Mouse (Mus musculus) CH12.LX (cell line): ENCODE results near the gene Mavs. TPM values are rescaled to one million over a fixed set of nuclear protein-coding genes. Genes with fewer than 3 reads are reported as not detected.

ENCODE experiments used
- DNase-seq: peaks from one replicate; pipeline ENCODE4 v3.0.0-alpha.2; 2013; ENCODE audit errors: extremely low read depth
- H3K27ac ChIP-seq: 2 replicates; pipeline ENCODE4 v1.5.1; 2012; ENCODE audit warnings: low read depth, mild to moderate bottlenecking, control low read depth, moderate library complexity; ENCODE audit not compliant: insufficient read depth
- H3K27me3 ChIP-seq: replicated peaks from 2 replicates; pipeline ENCODE3; 2012; ENCODE audit warnings: inconsistent platforms
- H3K36me3 ChIP-seq, 2 experiments: replicated peaks in 1 of 2; 2 replicates each; pipeline versions ENCODE3 to v1.6.1; 2012; ENCODE audit warnings: inconsistent platforms in 1 of 2, low read length in 1 of 2, mild to moderate bottlenecking in 1 of 2, mixed read lengths in 1 of 2, moderate library complexity in 1 of 2; ENCODE audit not compliant: control insufficient read depth in 1 of 2, insufficient read depth in 1 of 2
- H3K4me1 ChIP-seq, 2 experiments: 2 replicates each; pipeline ENCODE4 v1.6.1; 2012; ENCODE audit warnings: inconsistent platforms in 1 of 2, moderate library complexity in 1 of 2; ENCODE audit not compliant: insufficient read depth in 2 of 2, control insufficient read depth in 1 of 2
- H3K4me2 ChIP-seq: 2 replicates; pipeline ENCODE4 v1.6.1; 2012; ENCODE audit warnings: low read depth, mild to moderate bottlenecking, control low read depth; ENCODE audit not compliant: poor library complexity, insufficient read depth, severe bottlenecking
- H3K4me3 ChIP-seq, 3 experiments: fragments of 150-350 bp in 1 of 3; sonication (generic) in 1 of 3; replicated peaks in 1 of 3; 2 replicates each; pipeline versions ENCODE3 to v1.5.1; 2011 to 2012; ENCODE audit warnings: low read depth in 2 of 3, low read length in 2 of 3, mild to moderate bottlenecking in 2 of 3, moderate library complexity in 2 of 3, control low read depth in 1 of 3, improper control_type of control experiment in 1 of 3, inconsistent platforms in 1 of 3, mixed read lengths in 1 of 3; ENCODE audit not compliant: poor library complexity in 1 of 3
- H3K79me2 ChIP-seq: replicated peaks from 2 replicates; pipeline ENCODE4 v1.6.1; 2012; ENCODE audit warnings: mild to moderate bottlenecking, moderate library complexity; ENCODE audit not compliant: control insufficient read depth, poor library complexity, insufficient read depth, severe bottlenecking; ENCODE audit errors: extremely low read depth
- H3K9ac ChIP-seq: 2 replicates; pipeline ENCODE4 v1.6.1; 2012; ENCODE audit warnings: low read depth, mild to moderate bottlenecking, control low read depth, moderate library complexity; ENCODE audit not compliant: insufficient read depth
- H3K9me3 ChIP-seq: replicated peaks from 2 replicates; pipeline ENCODE3; 2012; ENCODE audit warnings: low read length, inconsistent platforms, mixed read lengths
- E2F4 ChIP-seq: IDR thresholded peaks from 2 replicates; pipeline ENCODE4 v1.6.1; 2011; ENCODE audit warnings: low read depth, low read length, improper control_type of control experiment; ENCODE audit not compliant: insufficient replicate concordance
- EP300 ChIP-seq: IDR thresholded peaks from 2 replicates; pipeline ENCODE4 v1.6.1; 2011; ENCODE audit warnings: low read length, improper control_type of control experiment
- ETS1 ChIP-seq: conservative IDR thresholded peaks from 2 replicates; pipeline ENCODE4 v1.6.1; 2012; ENCODE audit warnings: low read depth, mild to moderate bottlenecking, inconsistent platforms, low read length, improper control_type of control experiment, moderate library complexity
- GABPA ChIP-seq: IDR thresholded peaks from 2 replicates; pipeline ENCODE4 v1.6.1; 2012; ENCODE audit warnings: low read depth, low read length, improper control_type of control experiment, inconsistent platforms; ENCODE audit not compliant: insufficient replicate concordance
- HCFC1 ChIP-seq: IDR thresholded peaks from 2 replicates; pipeline ENCODE4 v1.6.1; 2012; ENCODE audit warnings: low read depth, mild to moderate bottlenecking, inconsistent platforms, low read length, improper control_type of control experiment
- MEF2A ChIP-seq: IDR thresholded peaks from 2 replicates; pipeline ENCODE4 v1.6.1; 2014; ENCODE audit warnings: low read depth, mild to moderate bottlenecking, inconsistent platforms, low read length, improper control_type of control experiment, borderline replicate concordance
- MYC ChIP-seq: IDR thresholded peaks from 2 replicates; pipeline ENCODE4 v1.6.1; 2011; ENCODE audit warnings: low read depth, mild to moderate bottlenecking, improper control_type of control experiment, low read length
- NRF1 ChIP-seq: IDR thresholded peaks from 2 replicates; pipeline ENCODE4 v1.6.1; 2014; ENCODE audit warnings: low read depth, mild to moderate bottlenecking, inconsistent platforms, low read length, improper control_type of control experiment, moderate library complexity
- POLR2AphosphoS2 ChIP-seq: IDR thresholded peaks from 2 replicates; pipeline ENCODE4 v1.6.1; 2011; ENCODE audit warnings: low read depth, low read length, improper control_type of control experiment
- RAD21 ChIP-seq: IDR thresholded peaks from 2 replicates; pipeline ENCODE4 v1.6.1; 2011; ENCODE audit warnings: low read depth, mild to moderate bottlenecking, low read length, improper control_type of control experiment, moderate library complexity
- SIN3A ChIP-seq: IDR thresholded peaks from 2 replicates; pipeline ENCODE4 v1.6.1; 2012; ENCODE audit warnings: low read length, improper control_type of control experiment, inconsistent platforms
- SMC3 ChIP-seq: IDR thresholded peaks from 2 replicates; pipeline ENCODE4 v1.6.1; 2011; ENCODE audit warnings: low read depth, low read length, improper control_type of control experiment
- TCF12 ChIP-seq: IDR thresholded peaks from 2 replicates; pipeline ENCODE4 v1.6.1; 2014; ENCODE audit warnings: low read depth, mild to moderate bottlenecking, inconsistent platforms, low read length, improper control_type of control experiment
- UBTF ChIP-seq: IDR thresholded peaks from 2 replicates; pipeline ENCODE4 v1.6.1; 2012; ENCODE audit warnings: low read depth, mild to moderate bottlenecking, inconsistent platforms, low read length, improper control_type of control experiment, moderate library complexity
- USF2 ChIP-seq: conservative IDR thresholded peaks from 2 replicates; pipeline ENCODE4 v1.6.1; 2011; ENCODE audit warnings: low read depth, low read length, improper control_type of control experiment
- ZKSCAN1 ChIP-seq: IDR thresholded peaks from 2 replicates; pipeline ENCODE4 v1.6.1; 2012; ENCODE audit warnings: low read depth, inconsistent platforms, low read length, improper control_type of control experiment, borderline replicate concordance
- ZNF384 ChIP-seq: IDR thresholded peaks from 2 replicates; pipeline ENCODE4 v1.6.1; 2012; ENCODE audit warnings: low read depth, low read length, improper control_type of control experiment, inconsistent platforms
- dilution Hi-C: fragments of 300-500 bp; cut with MboI; formaldehyde crosslinking; loops from 2 replicates; pipeline ENCODE4 v1.14.3; 2020; ENCODE audit warnings: low sequenced_read_pairs; ENCODE audit not compliant: extremely low pct_unique_long_range_greater_than_20kb, extremely low pct_ligation_motif_present
- in situ Hi-C: fragments of 300-500 bp; cut with MboI; formaldehyde crosslinking; loops from 3 replicates; pipeline ENCODE4 v1.14.3; 2019; ENCODE audit warnings: low sequenced_read_pairs, low pct_ligation_motif_present, low pct_unique_long_range_greater_than_20kb, mixed read lengths
- polyA plus RNA-seq: library from polyadenylated mRNA; unstranded; fragments of >175 nt; gene quantifications from 2 replicates; pipeline ENCODE4 v1.2.1, GENCODE M21; 2012; ENCODE audit warnings: low read depth; ENCODE audit not compliant: insufficient read length
- total RNA-seq, 2 experiments: library from RNA; depleted of rRNA; stranded (reverse); fragments of 300-350 nt in 1 of 2; fragments of >200 nt in 1 of 2; gene quantifications; 2 replicates each; pipeline ENCODE4 v1.2.3; 2012 to 2014

The Mavs gene
- total and polyA plus RNA-seq, 3 experiments = 18.5 to 34.5 (median 25.6) TPM

DNA sequence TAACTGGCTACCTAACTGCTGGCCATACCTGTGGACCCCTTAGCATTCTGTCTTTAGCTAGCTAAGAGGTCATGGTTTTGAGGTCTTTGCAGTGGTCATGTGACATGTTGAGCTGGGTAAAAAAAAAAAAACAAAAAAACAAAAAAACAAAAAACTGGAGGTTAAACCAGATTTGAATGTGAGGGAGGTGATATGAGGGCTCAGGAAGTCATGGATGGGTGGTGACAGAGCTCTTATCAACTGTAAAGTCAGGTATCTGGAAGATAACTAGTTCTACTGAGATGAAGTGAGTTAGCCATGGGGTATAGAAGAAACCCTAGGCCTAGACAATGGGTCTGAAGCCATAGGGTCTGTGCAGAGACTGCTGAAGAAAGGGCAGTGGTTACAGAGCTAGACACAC, 8.3 kb downstream of the Mavs start:
- H3K4me1 ChIP-seq = peaks cover 0 to 14% of the 10 kb centered on the region in 2 experiments; a peak in 2 of 4 replicates

DNA sequence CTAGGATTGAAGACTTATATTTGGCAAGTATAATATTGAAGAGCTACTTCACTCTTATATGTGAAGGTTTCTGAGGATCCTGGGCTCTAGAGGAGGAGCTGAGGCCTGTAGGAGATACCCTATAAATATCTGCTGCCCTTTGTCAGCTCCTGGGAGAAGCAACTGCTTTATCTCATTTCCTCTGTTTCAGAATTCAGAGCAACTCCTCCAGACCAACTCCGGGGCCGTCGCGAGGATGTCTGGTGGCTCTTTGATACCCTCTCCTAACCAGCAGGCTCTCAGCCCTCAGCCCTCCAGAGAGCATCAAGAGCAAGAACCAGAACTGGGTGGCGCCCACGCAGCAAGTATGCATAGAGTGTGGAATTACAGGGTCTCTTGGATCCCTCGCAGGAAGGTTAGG, 9.1 kb downstream of the Mavs start:
- Histone ChIP-seq H3K4me1 (peaks cover 0 to 9% of the 10 kb centered on the region in 2 experiments; a peak in 2 of 4 replicates), H3K9ac (no peak overlapping the region), H3K79me2 (no peaks in the 10 kb centered on the region), H3K4me3 (no peak overlapping the region), H3K27ac (no peak overlapping the region), H3K27me3 (no peaks in the 10 kb centered on the region), H3K36me3 (peaks cover 84 to 97% of the 10 kb centered on the region in 2 experiments), H3K4me2 (no peak overlapping the region), H3K9me3 (no peaks in the 10 kb centered on the region)
- TF ChIP-seq TCF12 (no peak), E2F4 (no peak), ETS1 (no peak), GABPA (no peak), MYC (no peak), POLR2AphosphoS2 (no peak), NRF1 (no peak), UBTF (no peak), EP300 (no peak), MEF2A (no peak), HCFC1 (no peak), SMC3 (no peak), ZKSCAN1 (no peak), ZNF384 (no peak), RAD21 (no peak), SIN3A (no peak)
- dilution Hi-C loops (no loop called here), in situ Hi-C loops (no loop called here)
- DNase-seq = no peak

More for the DNA sequence above, 8.3 kb downstream of the Mavs start:
- DNase-seq = no peak
- no peaks in the 10 kb centered on the region for H3K9me3 ChIP-seq
- no peak overlapping the region for H3K4me2 ChIP-seq
- peaks cover 78 to 97% of the 10 kb centered on the region in 2 experiments for H3K36me3 ChIP-seq
- no peaks in the 10 kb centered on the region for H3K79me2 ChIP-seq
- no peak overlapping the region for H3K9ac ChIP-seq
- no peak overlapping the region for H3K27ac ChIP-seq
- dilution Hi-C loops (no loop called here), in situ Hi-C loops (no loop called here)
- no peak overlapping the region for H3K4me3 ChIP-seq
- no peaks in the 10 kb centered on the region for H3K27me3 ChIP-seq
- TF ChIP-seq ZKSCAN1 (no peak), USF2 (no peak)
- TF ChIP-seq, all 38 proteins: peak for 0
